Mouse (Mus musculus) forebrain, embryonic 13.5 days (tissue): ENCODE data around the gene Sele. TPM values are rescaled to one million over a fixed set of nuclear protein-coding genes. Genes with fewer than 3 reads are reported as not detected.

Experiments
- polyA plus RNA-seq: library from polyadenylated mRNA; unstranded; fragments of >200 nt; fragmentation: Nextera tagmentation; extraction: Ambion mirVana; gene quantifications from 2 replicates; pipeline ENCODE4 v1.2.1, GENCODE M21; 2015

The Sele gene
- polyA plus RNA-seq, 1 experiment from 2014 or later = not detected

Other genes with a start within 250 kb of the Sele start
- 14.8 and 16.7 TPM in 2 replicates for gene Scyl3, start 119.1 kb upstream of the Sele start, polyA plus RNA-seq
- gene BC055324, start 53.4 kb upstream of the Sele start, polyA plus RNA-seq = 19.9 and 22.3 TPM in 2 replicates
- 9.1 and 10.4 TPM in 2 replicates for gene Mettl18, start 53.3 kb upstream of the Sele start, polyA plus RNA-seq
- gene Sell, start 13.7 kb downstream of the Sele start, polyA plus RNA-seq = 0.11 TPM in 1 of 2 replicates, not detected in the other
- gene Selp, start 67.0 kb downstream of the Sele start, polyA plus RNA-seq = not detected in 2 replicates
- 0.08 and 0.20 TPM in 2 replicates for gene F5, start 103.6 kb downstream of the Sele start, polyA plus RNA-seq
- 7.2 and 7.7 TPM in 2 replicates for gene Slc19a2, start 200.8 kb downstream of the Sele start, polyA plus RNA-seq
- 17.3 and 18.5 TPM in 2 replicates for gene Ccdc181, start 227.4 kb downstream of the Sele start, polyA plus RNA-seq